Mouse (Mus musculus) kidney, embryonic 14.5 days (tissue): ENCODE data around the gene Ifi47. TPM values are rescaled to one million over a fixed set of nuclear protein-coding genes. Genes with fewer than 3 reads are reported as not detected.
A peak's percentile ranks its signal among the peaks of the same experiment; 100 is the strongest.

Source experiments
- ATAC-seq: fragments of 200-750 bp; cut with Nextera tagmentation; 2 replicates; pipeline ENCODE4 v1.8.0; 2017; ENCODE audit warnings: moderate number of reproducible peaks, mild to moderate bottlenecking, moderate TSS enrichment, moderate library complexity; ENCODE audit not compliant: low FRiP score, low TSS enrichment
- H3K27ac ChIP-seq: fragments of 300-500 bp; sonication (generic); 2 replicates; pipeline ENCODE4 v1.5.1; 2014; ENCODE audit warnings: low read depth, mild to moderate bottlenecking, low read length, moderate library complexity, mixed read lengths
- H3K27me3 ChIP-seq: fragments of 300-500 bp; sonication (generic); 2 replicates; pipeline ENCODE4 v1.6.1; 2014; ENCODE audit warnings: mild to moderate bottlenecking, low read length; ENCODE audit not compliant: control insufficient read depth, insufficient read depth
- H3K36me3 ChIP-seq: fragments of 300-500 bp; sonication (generic); 2 replicates; pipeline ENCODE4 v1.6.1; 2014; ENCODE audit warnings: low read length, mixed read lengths; ENCODE audit not compliant: control insufficient read depth, insufficient read depth
- H3K4me1 ChIP-seq: fragments of 300-500 bp; sonication (generic); 2 replicates; pipeline ENCODE4 v1.6.1; 2014; ENCODE audit warnings: low read length, mixed read lengths; ENCODE audit not compliant: control insufficient read depth, insufficient read depth
- H3K4me2 ChIP-seq: fragments of 300-500 bp; sonication (generic); replicated peaks from 2 replicates; pipeline ENCODE4 v1.6.1; 2014; ENCODE audit warnings: low read depth, mild to moderate bottlenecking, low read length
- H3K4me3 ChIP-seq: fragments of 300-500 bp; sonication (generic); 2 replicates; pipeline ENCODE4 v1.5.1; 2014; ENCODE audit warnings: mild to moderate bottlenecking, low read length
- H3K9ac ChIP-seq: fragments of 300-500 bp; sonication (generic); 2 replicates; pipeline ENCODE4 v1.6.1; 2014; ENCODE audit warnings: low read depth, mild to moderate bottlenecking, low read length, moderate library complexity
- H3K9me3 ChIP-seq: fragments of 300-500 bp; sonication (generic); 2 replicates; pipeline ENCODE4 v1.6.1; 2016; ENCODE audit warnings: low read length; ENCODE audit not compliant: control insufficient read depth
- WGBS: fragments of 180-500 bp; shearing (Covaris S2); extraction: QIAGEN DNeasy Blood & Tissue Kit; methylation state at CpG from one replicate; pipeline ENCODE4 v1.1.7; 2014; 5-methylcytosine and 5-hydroxymethylcytosine counted together
- polyA plus RNA-seq: library from polyadenylated mRNA; unstranded; fragments of >200 nt; fragmentation: Nextera tagmentation; extraction: Ambion mirVana; gene quantifications from 2 replicates; pipeline ENCODE4 v1.2.1, GENCODE M21; 2014

The Ifi47 gene
- polyA plus RNA-seq, 1 experiment from 2014 or later: 2.0 TPM

DNA sequence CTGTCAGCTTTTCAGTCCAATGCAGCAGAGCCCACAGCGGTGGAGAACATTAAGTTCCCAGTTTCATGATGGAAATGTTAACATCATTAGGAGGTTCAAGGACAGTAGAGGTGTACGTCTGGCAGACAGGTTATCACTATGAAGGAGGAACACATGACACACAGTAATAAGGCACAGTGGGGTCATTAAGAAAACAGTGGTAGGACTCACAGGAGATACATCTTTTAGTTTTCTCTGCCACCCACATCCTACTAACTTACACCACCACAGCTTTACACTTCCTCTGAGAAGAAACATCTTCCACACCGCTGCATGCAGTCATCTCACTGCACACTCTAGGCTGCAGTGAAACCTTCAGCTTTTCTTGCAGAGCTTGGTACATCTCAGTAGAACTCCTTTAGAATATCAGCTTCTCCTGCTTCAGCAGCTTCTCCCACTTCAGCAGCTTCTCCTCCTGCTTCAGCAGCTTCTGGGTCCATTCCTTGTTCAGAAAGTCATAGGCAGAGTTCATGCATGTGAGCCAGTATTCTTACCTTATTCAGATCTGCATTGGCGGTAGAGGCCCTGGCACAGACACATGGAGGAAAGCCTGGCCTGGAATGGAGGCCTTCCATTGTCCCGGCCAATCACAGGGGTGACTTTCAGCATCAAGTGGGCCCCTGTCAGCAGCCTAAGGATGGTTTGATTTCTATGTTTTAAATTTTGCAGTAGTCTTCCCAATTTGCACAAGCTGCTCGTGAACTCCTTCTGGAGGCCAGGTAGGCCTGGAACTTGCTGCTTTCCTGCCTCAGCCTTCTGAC, 17.7 kb downstream of the Ifi47 start:
- Histone ChIP-seq H3K4me3 (no peak overlapping the region), H3K9me3 (no peaks in the 10 kb centered on the region), H3K4me1 (no peaks in the 10 kb centered on the region), H3K27me3 (no peaks in the 10 kb centered on the region), H3K9ac (no peak overlapping the region), H3K4me2 (no peak overlapping the region), H3K27ac (no peak overlapping the region), H3K36me3 (no peaks in the 10 kb centered on the region)
- 91% methylated on average over 6 of the region's 6 CpGs for WGBS
- ATAC-seq: no peak

DNA sequence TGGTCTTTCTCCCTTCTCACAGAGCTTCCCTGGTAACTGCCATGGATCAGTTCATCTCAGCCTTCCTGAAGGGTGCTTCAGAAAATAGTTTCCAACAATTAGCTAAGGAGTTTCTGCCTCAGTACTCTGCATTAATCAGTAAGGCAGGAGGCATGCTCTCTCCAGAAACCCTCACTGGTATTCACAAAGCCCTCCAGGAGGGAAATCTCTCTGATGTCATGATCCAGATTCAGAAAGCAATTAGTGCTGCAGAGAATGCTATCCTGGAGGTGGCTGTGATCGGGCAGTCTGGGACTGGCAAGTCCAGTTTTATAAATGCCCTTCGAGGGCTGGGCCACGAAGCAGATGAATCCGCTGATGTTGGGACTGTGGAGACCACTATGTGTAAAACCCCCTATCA, 19.0 kb downstream of the Ifi47 start:
- Histone ChIP-seq H3K4me3 (no peak overlapping the region), H3K4me2 (no peak overlapping the region), H3K4me1 (no peaks in the 10 kb centered on the region), H3K9ac (no peak overlapping the region), H3K27ac (no peak overlapping the region), H3K9me3 (no peaks in the 10 kb centered on the region), H3K36me3 (no peaks in the 10 kb centered on the region), H3K27me3 (no peaks in the 10 kb centered on the region)
- WGBS: 90% methylated on average over 4 of the region's 4 CpGs
- no peak for ATAC-seq

GRCm38 (mm10) chr11:49100409-49100808, 24.0 kb downstream of the Ifi47 start:
- WGBS: 84% methylated on average over 3 of the region's 3 CpGs
- no peaks in the 10 kb centered on the region for H3K9me3 ChIP-seq
- H3K4me2 ChIP-seq: no peak overlapping the region

DNA sequence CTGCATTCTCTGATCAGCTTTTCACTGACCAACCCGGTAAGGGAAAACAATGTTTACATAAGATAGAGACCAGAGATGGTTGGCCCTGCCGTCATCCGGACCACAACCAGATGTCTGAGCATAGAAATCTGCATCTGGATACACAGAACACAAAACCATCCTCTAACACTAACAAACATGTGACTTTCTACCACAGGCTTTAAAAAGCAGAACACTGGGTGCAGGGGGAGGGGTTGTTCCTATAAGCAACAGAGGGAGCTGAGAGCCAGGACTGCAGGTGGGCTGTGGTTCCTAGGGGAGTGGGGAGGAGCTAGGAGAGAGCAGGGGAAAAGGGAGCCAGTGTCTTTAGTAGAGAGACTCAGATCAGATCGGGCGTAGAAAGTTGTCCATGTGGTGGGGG, 25.1 kb downstream of the Ifi47 start:
- Histone ChIP-seq H3K9ac (no peak overlapping the region), H3K4me1 (0 out of 2 replicates have a peak, but pooled peaks cover 4% of the 10 kb centered on the region), H3K9me3 (no peaks in the 10 kb centered on the region), H3K36me3 (no peaks in the 10 kb centered on the region), H3K27ac (no peak overlapping the region), H3K4me3 (no peak overlapping the region), H3K4me2 (no peak overlapping the region), H3K27me3 (no peaks in the 10 kb centered on the region)
- 67% methylated on average over 5 of the region's 5 CpGs for WGBS
- ATAC-seq: no peak

More at GRCm38 (mm10) chr11:49100409-49100808, 24.0 kb downstream of the Ifi47 start:
- Histone ChIP-seq H3K4me3 (no peak overlapping the region), H3K4me1 (0 out of 2 replicates have a peak, but pooled peaks cover 4% of the 10 kb centered on the region), H3K27ac (no peak overlapping the region), H3K9ac (no peak overlapping the region), H3K36me3 (no peaks in the 10 kb centered on the region), H3K27me3 (no peaks in the 10 kb centered on the region)
- ATAC-seq: no peak

DNA sequence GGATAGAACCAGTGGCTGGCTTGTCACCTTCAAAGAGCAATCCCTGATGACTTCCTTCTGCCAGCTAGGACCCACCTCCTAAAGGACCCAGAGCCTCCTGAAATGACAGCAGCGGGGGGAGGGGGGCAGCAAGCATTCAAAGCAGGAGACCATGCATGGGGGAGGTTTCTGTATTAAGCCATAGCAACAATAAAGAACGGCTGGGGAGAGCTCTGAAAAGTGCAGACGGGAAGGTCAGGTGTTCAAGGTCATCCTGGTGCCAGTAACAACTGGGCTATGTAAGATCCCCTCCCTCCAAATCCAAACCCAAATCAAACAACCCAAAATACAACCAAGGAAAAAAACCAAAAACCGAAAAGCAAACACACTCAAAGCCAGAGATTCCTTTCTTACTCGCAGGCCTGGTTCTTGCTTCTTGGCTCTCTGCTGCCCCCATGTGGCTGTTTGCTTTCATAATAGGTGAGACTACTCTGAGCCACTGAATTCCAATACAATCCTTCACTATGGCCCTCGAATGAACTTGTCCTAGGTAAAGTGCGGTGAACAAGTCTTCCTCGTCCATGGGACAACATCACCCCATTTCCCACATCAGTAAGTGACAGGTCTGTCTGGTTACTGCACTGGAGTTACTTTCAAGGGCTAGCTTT, 26.8 kb downstream of the Ifi47 start:
- H3K27me3 ChIP-seq: no peaks in the 10 kb centered on the region
- WGBS: 10% methylated on average over 8 of the region's 8 CpGs
- 0 out of 2 replicates have a peak, but pooled peaks cover 4% of the 10 kb centered on the region for H3K4me1 ChIP-seq
- no peaks in the 10 kb centered on the region for H3K36me3 ChIP-seq
- no peak overlapping the region for H3K9ac ChIP-seq
- no peaks in the 10 kb centered on the region for H3K9me3 ChIP-seq
- H3K4me2 ChIP-seq: no peak overlapping the region
- no peak overlapping the region for H3K27ac ChIP-seq
- no peak overlapping the region for H3K4me3 ChIP-seq
- ATAC-seq: peak; percentile 81

- WGBS: 100% methylated on average over 1 of the region's 1 CpGs
- H3K27me3 ChIP-seq: no peaks in the 10 kb centered on the region
Measured at GRCm38 (mm10) chr11:49105752-49106151, 29.4 kb downstream of the Ifi47 start.

GRCm38 (mm10) chr11:49107650-49108537, 31.5 kb downstream of the Ifi47 start:
- H3K9me3 ChIP-seq: no peaks in the 10 kb centered on the region
- WGBS: 49% methylated on average over 10 of the region's 10 CpGs
- ATAC-seq: no peak
- H3K27me3 ChIP-seq: no peaks in the 10 kb centered on the region
- no peak overlapping the region for H3K27ac ChIP-seq
- no peak overlapping the region for H3K4me3 ChIP-seq
- no peaks in the 10 kb centered on the region for H3K36me3 ChIP-seq
- H3K4me2 ChIP-seq: no peak overlapping the region
- no peak overlapping the region for H3K9ac ChIP-seq
- H3K4me1 ChIP-seq: 0 out of 2 replicates have a peak, but pooled peaks cover 3% of the 10 kb centered on the region

More at GRCm38 (mm10) chr11:49105752-49106151, 29.4 kb downstream of the Ifi47 start:
- no peaks in the 10 kb centered on the region for H3K9me3 ChIP-seq
- no peak overlapping the region for H3K27ac ChIP-seq
- H3K4me1 ChIP-seq: 0 out of 2 replicates have a peak, but pooled peaks cover 4% of the 10 kb centered on the region
- H3K4me3 ChIP-seq: no peak overlapping the region
- H3K36me3 ChIP-seq: no peaks in the 10 kb centered on the region
- H3K4me2 ChIP-seq: no peak overlapping the region
- ATAC-seq: no peak
- H3K9ac ChIP-seq: no peak overlapping the region

DNA sequence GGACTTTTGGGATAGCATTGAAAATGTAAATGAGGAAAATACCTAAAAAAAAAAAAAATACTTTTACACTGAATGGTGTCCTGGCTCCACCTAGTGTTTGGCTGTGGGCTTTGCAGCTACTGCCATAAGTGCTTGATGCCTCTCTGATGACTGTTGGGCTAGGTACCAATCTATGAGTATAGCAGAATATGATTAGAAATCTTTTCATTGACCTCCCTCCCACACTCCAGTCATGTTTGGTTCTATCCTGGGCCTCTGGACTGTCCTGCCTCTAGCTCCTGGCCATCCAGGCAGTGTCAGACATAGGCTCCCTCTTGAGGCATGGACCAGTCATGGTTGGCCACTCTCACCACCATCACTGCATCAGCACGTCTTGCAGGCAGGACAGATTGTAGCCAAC, 32.4 kb downstream of the Ifi47 start:
- H3K4me3 ChIP-seq: no peak overlapping the region
- WGBS: 36% methylated on average over 1 of the region's 1 CpGs
- ATAC-seq: no peak

More for the DNA sequence above, 32.4 kb downstream of the Ifi47 start:
- Histone ChIP-seq H3K27me3 (no peaks in the 10 kb centered on the region), H3K27ac (no peak overlapping the region), H3K4me2 (no peak overlapping the region), H3K9ac (no peak overlapping the region), H3K4me1 (no peaks in the 10 kb centered on the region), H3K9me3 (no peaks in the 10 kb centered on the region), H3K36me3 (no peaks in the 10 kb centered on the region)
